Mouse (Mus musculus): Measurements from ENCODE around the gene Nucb1. TPM values are rescaled to one million over a fixed set of nuclear protein-coding genes. Genes with fewer than 3 reads are reported as not detected.

The Nucb1 gene
- total and polyA plus RNA-seq, 3 experiments: 127 to 409 (median 408) TPM

- no peak overlapping the region for H3K4me3 ChIP-seq (ENCODE audit: low read depth, low read length)
- peaks cover 51% of the 10 kb centered on the region for H3K4me1 ChIP-seq (ENCODE audit: insufficient read depth, low read depth, low read length)
- TF ChIP-seq CTCF (IDR thresholded peaks at IDR 0.05; ENCODE audit: low read depth, low read length) (no peak), GATA2 (IDR thresholded peaks at IDR 0.05; ENCODE audit: borderline replicate concordance, low read depth, low read length) (no peak), GATA1 (IDR thresholded peaks at IDR 0.05; ENCODE audit: borderline replicate concordance, low read length) (no peak), TAL1 (conservative IDR thresholded peaks at IDR 0.05; ENCODE audit: low read depth, low read length) (no peak), POLR2AphosphoS5 (IDR thresholded peaks at IDR 0.05; ENCODE audit: insufficient replicate concordance, low read depth, low read length) (peak; percentile 51; the same call in 1 of the 2 replicates)
- ATAC-seq (ENCODE audit: extremely low read depth, insufficient number of reproducible peaks, low FRiP score, poor library complexity, severe bottlenecking) (no peak), DNase-seq (ENCODE audit: low spot score) (no peak)
- no peaks in the 10 kb centered on the region for H3K9me3 ChIP-seq (replicated peaks)
- no peaks in the 10 kb centered on the region; the same call in 1 of the 2 replicates for H3K27me3 ChIP-seq (ENCODE audit: insufficient read depth, low read length)
- H3K36me3 ChIP-seq (replicated peaks): peaks cover 90% of the 10 kb centered on the region
Observed at GRCm38 (mm10) chr7:45455932-45456696, 54.1 kb downstream of the Nucb1 start.

GRCm38 (mm10) chr7:45454971-45455370, 55.2 kb downstream of the Nucb1 start:
- no peak for TF ChIP-seq GATA1 (IDR thresholded peaks at IDR 0.05; ENCODE audit: borderline replicate concordance, low read length)
- TF ChIP-seq CTCF (IDR thresholded peaks at IDR 0.05; ENCODE audit: low read depth, low read length): no peak
- no peak for TF ChIP-seq POLR2AphosphoS5 (IDR thresholded peaks at IDR 0.05; ENCODE audit: insufficient replicate concordance, low read depth, low read length)
- no peak for TF ChIP-seq TAL1 (conservative IDR thresholded peaks at IDR 0.05; ENCODE audit: low read depth, low read length)
- no peak for TF ChIP-seq GATA2 (IDR thresholded peaks at IDR 0.05; ENCODE audit: borderline replicate concordance, low read depth, low read length)
- Histone ChIP-seq H3K9me3 (replicated peaks) (no peaks in the 10 kb centered on the region), H3K27me3 (ENCODE audit: insufficient read depth, low read length) (no peaks in the 10 kb centered on the region; the same call in 1 of the 2 replicates), H3K36me3 (replicated peaks) (peaks cover 82% of the 10 kb centered on the region), H3K4me1 (ENCODE audit: insufficient read depth, low read depth, low read length) (peaks cover 40% of the 10 kb centered on the region), H3K4me3 (ENCODE audit: low read depth, low read length) (0 out of 2 replicates have a peak overlapping the region, but pooled peaks have one; percentile 22)
- ATAC-seq (ENCODE audit: extremely low read depth, insufficient number of reproducible peaks, low FRiP score, poor library complexity, severe bottlenecking): no peak
- DNase-seq (ENCODE audit: low spot score): no peak

- no peak overlapping the region for H3K4me3 ChIP-seq (ENCODE audit: low read depth, low read length)
- TF ChIP-seq GATA2 (IDR thresholded peaks at IDR 0.05; ENCODE audit: borderline replicate concordance, low read depth, low read length) (no peak), POLR2AphosphoS5 (IDR thresholded peaks at IDR 0.05; ENCODE audit: insufficient replicate concordance, low read depth, low read length) (no peak), CTCF (IDR thresholded peaks at IDR 0.05; ENCODE audit: low read depth, low read length) (peak; percentile 77), GATA1 (IDR thresholded peaks at IDR 0.05; ENCODE audit: borderline replicate concordance, low read length) (no peak)
- DNase-seq (ENCODE audit: low spot score) (peak; percentile 75), ATAC-seq (ENCODE audit: extremely low read depth, insufficient number of reproducible peaks, low FRiP score, poor library complexity, severe bottlenecking) (peak; percentile 59; the same call in 1 of the 2 replicates)
- no peaks in the 10 kb centered on the region; the same call in 1 of the 2 replicates for H3K27me3 ChIP-seq (ENCODE audit: insufficient read depth, low read length)
- peaks cover 83% of the 10 kb centered on the region for H3K36me3 ChIP-seq (replicated peaks)
- peaks cover 39% of the 10 kb centered on the region for H3K4me1 ChIP-seq (ENCODE audit: insufficient read depth, low read depth, low read length)
- no peaks in the 10 kb centered on the region for H3K9me3 ChIP-seq (replicated peaks)
Observed at GRCm38 (mm10) chr7:45451344-45451982, 58.7 kb downstream of the Nucb1 start.

GRCm38 (mm10) chr7:45449974-45450373, 60.2 kb downstream of the Nucb1 start:
- TF ChIP-seq GATA2 (IDR thresholded peaks at IDR 0.05; ENCODE audit: borderline replicate concordance, low read depth, low read length): no peak
- no peak for TF ChIP-seq POLR2AphosphoS5 (IDR thresholded peaks at IDR 0.05; ENCODE audit: insufficient replicate concordance, low read depth, low read length)
- no peak for TF ChIP-seq TAL1 (conservative IDR thresholded peaks at IDR 0.05; ENCODE audit: low read depth, low read length)
- TF ChIP-seq GATA1 (IDR thresholded peaks at IDR 0.05; ENCODE audit: borderline replicate concordance, low read length): no peak
- no peak for TF ChIP-seq CTCF (IDR thresholded peaks at IDR 0.05; ENCODE audit: low read depth, low read length)
- H3K9me3 ChIP-seq (replicated peaks): no peaks in the 10 kb centered on the region
- peaks cover 30% of the 10 kb centered on the region for H3K4me1 ChIP-seq (ENCODE audit: insufficient read depth, low read depth, low read length)
- H3K4me3 ChIP-seq (ENCODE audit: low read depth, low read length): no peak overlapping the region
- H3K36me3 ChIP-seq (replicated peaks): peaks cover 81% of the 10 kb centered on the region
- DNase-seq (ENCODE audit: low spot score): no peak
- no peak for ATAC-seq (ENCODE audit: extremely low read depth, insufficient number of reproducible peaks, low FRiP score, poor library complexity, severe bottlenecking)
- no peaks in the 10 kb centered on the region for H3K27me3 ChIP-seq (ENCODE audit: insufficient read depth, low read length)

- H3K9me3 ChIP-seq (replicated peaks): no peaks in the 10 kb centered on the region
- H3K4me3 ChIP-seq (ENCODE audit: low read depth, low read length): peak overlapping the region; percentile 43; the same call in 1 of the 2 replicates
- H3K27me3 ChIP-seq (ENCODE audit: insufficient read depth, low read length): no peaks in the 10 kb centered on the region
- peaks cover 50% of the 10 kb centered on the region for H3K4me1 ChIP-seq (ENCODE audit: insufficient read depth, low read depth, low read length)
- no peak for DNase-seq (ENCODE audit: low spot score)
- no peak for TF ChIP-seq GATA1 (IDR thresholded peaks at IDR 0.05; ENCODE audit: borderline replicate concordance, low read length)
- no peak for TF ChIP-seq TAL1 (conservative IDR thresholded peaks at IDR 0.05; ENCODE audit: low read depth, low read length)
- no peak for TF ChIP-seq GATA2 (IDR thresholded peaks at IDR 0.05; ENCODE audit: borderline replicate concordance, low read depth, low read length)
- no peak for TF ChIP-seq POLR2AphosphoS5 (IDR thresholded peaks at IDR 0.05; ENCODE audit: insufficient replicate concordance, low read depth, low read length)
- no peak for TF ChIP-seq CTCF (IDR thresholded peaks at IDR 0.05; ENCODE audit: low read depth, low read length)
- no peak for ATAC-seq (ENCODE audit: extremely low read depth, insufficient number of reproducible peaks, low FRiP score, poor library complexity, severe bottlenecking)
- H3K36me3 ChIP-seq (replicated peaks): peaks cover 84% of the 10 kb centered on the region
Observed at GRCm38 (mm10) chr7:45447325-45447990, 62.7 kb downstream of the Nucb1 start.
